Mouse (Mus musculus): ENCODE results near the gene Hip1. TPM values are rescaled to one million over a fixed set of nuclear protein-coding genes. Genes with fewer than 3 reads are reported as not detected.
"Not testable (repeated sequence)": the region's sequence is repeated elsewhere in the genome, so short reads cannot be mapped to it uniquely, and the experiment has no call there.

Hip1 gene
- total RNA-seq, 2 experiments from 2014 or later: 54.1 to 58.9 TPM

- peak; percentile 78 for DNase-seq
- intact Hi-C loops (cut with DNase I; ENCODE audit: low total_unique reads): no loop called here
Observed at GRCm38 (mm10) chr5:135460152-135460832, 84.6 kb downstream of the Hip1 start.

- no peak for DNase-seq
- intact Hi-C loops (cut with DNase I; ENCODE audit: low total_unique reads): no loop called here
Observed at GRCm38 (mm10) chr5:135459486-135459885, 85.4 kb downstream of the Hip1 start.

GRCm38 (mm10) chr5:135457961-135458360 is 87.0 kb downstream of the Hip1 start:
- no peak for DNase-seq
- intact Hi-C loops (cut with DNase I; ENCODE audit: low total_unique reads): no loop called here

GRCm38 (mm10) chr5:135456515-135456914 is 88.4 kb downstream of the Hip1 start:
- intact Hi-C loops (cut with DNase I; ENCODE audit: low total_unique reads): no loop called here
- no peak for DNase-seq

- no peak for DNase-seq
- intact Hi-C loops (cut with DNase I; ENCODE audit: low total_unique reads): no loop called here
Observed at GRCm38 (mm10) chr5:135454256-135454655, 90.7 kb downstream of the Hip1 start.

- DNase-seq; intact Hi-C loops (cut with DNase I; ENCODE audit: low total_unique reads): not testable (repeated sequence)
Observed at GRCm38 (mm10) chr5:135451559-135451958, 93.4 kb downstream of the Hip1 start.

GRCm38 (mm10) chr5:135451100-135451499 is 93.8 kb downstream of the Hip1 start:
- DNase-seq: no peak
- intact Hi-C loops (cut with DNase I; ENCODE audit: low total_unique reads): no loop called here

GRCm38 (mm10) chr5:135445755-135446154 is 99.2 kb downstream of the Hip1 start:
- intact Hi-C loops (cut with DNase I; ENCODE audit: low total_unique reads): no loop called here
- DNase-seq: no peak

- intact Hi-C loops (cut with DNase I; ENCODE audit: low total_unique reads): no loop called here
- no peak for DNase-seq
Observed at GRCm38 (mm10) chr5:135442430-135442829, 102.5 kb downstream of the Hip1 start.

GRCm38 (mm10) chr5:135435039-135435438 is 109.9 kb downstream of the Hip1 start:
- intact Hi-C loops (cut with DNase I; ENCODE audit: low total_unique reads): no loop called here
- DNase-seq: no peak

GRCm38 (mm10) chr5:135433861-135434260 is 111.1 kb downstream of the Hip1 start:
- no peak for DNase-seq
- intact Hi-C loops (cut with DNase I; ENCODE audit: low total_unique reads): no loop called here

GRCm38 (mm10) chr5:135431111-135431510 is 113.8 kb downstream of the Hip1 start:
- intact Hi-C loops (cut with DNase I; ENCODE audit: low total_unique reads): no loop called here
- DNase-seq: no peak

GRCm38 (mm10) chr5:135428786-135429185 is 116.1 kb downstream of the Hip1 start:
- intact Hi-C loops (cut with DNase I; ENCODE audit: low total_unique reads): no loop called here

GRCm38 (mm10) chr5:135410266-135410665 is 134.7 kb downstream of the Hip1 start:
- intact Hi-C loops (cut with DNase I; ENCODE audit: low total_unique reads): no loop called here
- DNase-seq: no peak

More at GRCm38 (mm10) chr5:135428786-135429185, 116.1 kb downstream of the Hip1 start:
- no peak for DNase-seq

- intact Hi-C loops (cut with DNase I; ENCODE audit: low total_unique reads): no loop called here
- no peak for DNase-seq
Observed at GRCm38 (mm10) chr5:135408114-135408513, 136.8 kb downstream of the Hip1 start.

- intact Hi-C loops (cut with DNase I; ENCODE audit: low total_unique reads): no loop called here
- no peak for DNase-seq
Observed at GRCm38 (mm10) chr5:135405437-135405836, 139.5 kb downstream of the Hip1 start.

- no peak for DNase-seq
- intact Hi-C loops (cut with DNase I; ENCODE audit: low total_unique reads): no loop called here
Observed at GRCm38 (mm10) chr5:135404623-135405022, 140.3 kb downstream of the Hip1 start.

GRCm38 (mm10) chr5:135400244-135400643 is 144.7 kb downstream of the Hip1 start:
- peak; percentile 82 for DNase-seq
- intact Hi-C loops (cut with DNase I; ENCODE audit: low total_unique reads): no loop called here

GRCm38 (mm10) chr5:135399382-135399781 is 145.5 kb downstream of the Hip1 start:
- no peak for DNase-seq
- intact Hi-C loops (cut with DNase I; ENCODE audit: low total_unique reads): loop anchor here (5.0 kb wide), 1 partner anchor 88 kb away; no protein-coding TSS in a partner anchor

GRCm38 (mm10) chr5:135395826-135396225 is 149.1 kb downstream of the Hip1 start:
- intact Hi-C loops (cut with DNase I; ENCODE audit: low total_unique reads): loop anchor here (5.0 kb wide), 1 partner anchor 91 kb away; no protein-coding TSS in a partner anchor
- no peak for DNase-seq

- intact Hi-C loops (cut with DNase I; ENCODE audit: low total_unique reads): no loop called here
- peak; percentile 83 for DNase-seq
Observed at GRCm38 (mm10) chr5:135394004-135394823, 150.7 kb downstream of the Hip1 start, which contains the start of gene Pom121. Gene Pom121, minus strand, starts transcription at chr5:135394546.

All from gastrocnemius, postnatal 14 days (tissue).